ENCODE assay signal across 7 mouse cellular contexts in the genomic region with DNA sequence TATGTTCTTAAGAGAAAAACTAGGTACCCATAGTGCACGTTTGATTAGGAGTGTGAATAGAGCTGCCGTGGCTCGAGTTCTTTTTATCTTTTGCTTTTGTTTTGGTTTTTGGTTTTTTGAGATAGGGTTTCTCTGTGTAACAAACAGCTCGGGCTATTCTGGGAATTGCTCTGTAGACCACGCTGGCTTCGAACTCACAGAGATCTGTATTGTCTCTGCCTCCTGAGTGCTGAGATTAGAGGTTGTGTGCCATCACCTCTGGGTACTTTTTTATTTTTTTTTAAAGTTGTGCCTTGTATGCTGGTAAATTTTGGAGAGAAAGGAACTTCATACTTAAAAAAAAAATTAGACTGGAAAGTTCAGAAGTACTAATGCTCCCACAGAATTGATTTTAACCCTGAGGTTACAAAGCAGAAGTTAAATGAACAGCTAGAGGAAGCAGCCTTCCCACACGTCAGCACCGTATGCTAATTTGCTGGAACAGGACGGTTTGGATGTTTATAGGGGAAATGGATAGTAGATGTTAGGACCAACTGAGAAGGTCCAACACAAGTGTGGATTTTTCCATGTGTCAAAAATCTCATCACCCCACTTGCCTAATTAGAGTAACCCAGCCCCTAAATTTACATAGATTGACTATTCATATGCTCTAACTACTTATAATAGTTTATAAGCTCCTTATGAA. TPM values are rescaled to one million over a fixed set of nuclear protein-coding genes. Genes with fewer than 3 reads are reported as not detected.
DNase-seq lines count a peak whose midpoint lies in the region; ATAC-seq and TF ChIP-seq lines count a peak whose summit lies in the region.

No protein-coding gene starts in this region.

- peak overlapping the region; percentile 81 for H3K4me2 ChIP-seq in forebrain, postnatal 0 days (ENCODE audit: low read depth)
- peak overlapping the region; percentile 98 for H3K4me2 ChIP-seq in liver, postnatal 0 days (ENCODE audit: low read depth, low read length)

- no peaks in the 10 kb centered on the region for H3K9me3 ChIP-seq in forebrain, postnatal 0 days (ENCODE audit: low read length)
- H3K9me3 ChIP-seq in liver, postnatal 0 days (ENCODE audit: low read length): no peaks in the 10 kb centered on the region

- H3K9ac ChIP-seq in forebrain, postnatal 0 days: peak overlapping the region; percentile 78
- H3K9ac ChIP-seq in liver, postnatal 0 days (replicated peaks): peak overlapping the region; percentile 99

- no peak for ATAC-seq in forebrain, postnatal 0 days
- ATAC-seq in liver, postnatal 0 days: no peak

- peak overlapping the region; percentile 64 for H3K27ac ChIP-seq in forebrain, postnatal 0 days (ENCODE audit: low read depth, low read length)
- peak overlapping the region; percentile 99 for H3K27ac ChIP-seq in liver, postnatal 0 days (ENCODE audit: low read depth)

- peaks cover 3% of the 10 kb centered on the region; the same call in 1 of the 2 replicates for H3K4me1 ChIP-seq in forebrain, postnatal 0 days (ENCODE audit: insufficient read depth)
- peaks cover 28% of the 10 kb centered on the region for H3K4me1 ChIP-seq in liver, postnatal 0 days (ENCODE audit: insufficient read depth)

- TF ChIP-seq EP300 in liver, postnatal 0 days (IDR thresholded peaks at IDR 0.05; ENCODE audit: low read depth): no peak

- DNase-seq in 416B (ENCODE audit: low read depth): peak; percentile 73
- DNase-seq in A20 (ENCODE audit: low read depth, low spot score): peak; percentile 65
- DNase-seq in forebrain, postnatal 0 days: no peak
- no peak for DNase-seq in liver, postnatal 0 days
- DNase-seq in retina, postnatal 1 day: no peak
- no peak for DNase-seq in right cerebral cortex, postnatal 25 days
- DNase-seq in right cerebral cortex, postnatal 36 days (ENCODE audit: low spot score in 2 of 2): no peak

- peak overlapping the region; percentile 91 for H3K4me3 ChIP-seq in forebrain, postnatal 0 days (ENCODE audit: low read depth, low read length)
- H3K4me3 ChIP-seq in liver, postnatal 0 days (ENCODE audit: low read depth, low read length): peak overlapping the region; percentile 98

- no peak for TF ChIP-seq CTCF in forebrain, postnatal 0 days (IDR thresholded peaks at IDR 0.05; ENCODE audit: low read depth)
- TF ChIP-seq CTCF in liver, postnatal 0 days (IDR thresholded peaks at IDR 0.05; ENCODE audit: low read depth): no peak

- no peaks in the 10 kb centered on the region for H3K27me3 ChIP-seq in forebrain, postnatal 0 days (ENCODE audit: insufficient read depth, low read length)
- H3K27me3 ChIP-seq in liver, postnatal 0 days (ENCODE audit: insufficient read depth, low read length): no peaks in the 10 kb centered on the region

- no peaks in the 10 kb centered on the region for H3K36me3 ChIP-seq in forebrain, postnatal 0 days (ENCODE audit: insufficient read depth)
- peaks cover 12% of the 10 kb centered on the region for H3K36me3 ChIP-seq in liver, postnatal 0 days (replicated peaks; ENCODE audit: insufficient read depth, low read length)

- 16% methylated on average over 9 of the region's 9 CpGs for WGBS in forebrain, postnatal 0 days
- 22% methylated on average over 9 of the region's 9 CpGs for WGBS in liver, postnatal 0 days (ENCODE audit: insufficient replicate concordance)

RNA-seq across cellular contexts. Expression of a gene that starts 2.5 kb away (rescaled TPM):
- total RNA-seq in forebrain, postnatal 0 days (2014; rRNA removed): 89.0 and 102 TPM in 2 replicates
- polyA plus RNA-seq in forebrain, postnatal 0 days (2015; fragmentation: Nextera tagmentation; extraction: Ambion mirVana): 36.0 and 44.0 TPM in 2 replicates
- polyA plus RNA-seq in liver, postnatal 0 days (2015; fragmentation: Nextera tagmentation; extraction: Ambion mirVana): 10.9 and 14.1 TPM in 2 replicates

RNA-seq across cellular contexts. Expression of a gene that starts 24.3 kb away (rescaled TPM):
- 33.2 and 34.5 TPM in 2 replicates for total RNA-seq in forebrain, postnatal 0 days (2014; rRNA removed)
- 38.6 and 42.7 TPM in 2 replicates for polyA plus RNA-seq in forebrain, postnatal 0 days (2015; fragmentation: Nextera tagmentation; extraction: Ambion mirVana)
- polyA plus RNA-seq in liver, postnatal 0 days (2015; fragmentation: Nextera tagmentation; extraction: Ambion mirVana): 4.6 and 4.8 TPM in 2 replicates

RNA-seq across cellular contexts. Expression of a gene that starts 58.9 kb away (rescaled TPM):
- 8.7 TPM in 2 replicates for total RNA-seq in forebrain, postnatal 0 days (2014; rRNA removed)
- 5.9 and 6.2 TPM in 2 replicates for polyA plus RNA-seq in forebrain, postnatal 0 days (2015; fragmentation: Nextera tagmentation; extraction: Ambion mirVana)
- 2.4 and 2.5 TPM in 2 replicates for polyA plus RNA-seq in liver, postnatal 0 days (2015; fragmentation: Nextera tagmentation; extraction: Ambion mirVana)

Comparison
In these comparisons a context has a peak if more than half of its experiments do, and no peak if none do; other contexts are left out.
1. DNase-seq: peak in 416B (single experiment) and A20 (single experiment); none in forebrain, postnatal 0 days (single experiment), liver, postnatal 0 days (single experiment), retina, postnatal 1 day (single experiment), right cerebral cortex, postnatal 25 days (single experiment) and right cerebral cortex, postnatal 36 days (0 of 2).